Mouse (Mus musculus) kidney, postnatal 4 days (tissue): ENCODE measurements around the gene Pih1d2.
"Not testable (repeated sequence)": the region's sequence is repeated elsewhere in the genome, so short reads cannot be mapped to it uniquely, and the experiment has no call there.

ENCODE experiments used
- DNase-seq, 2 experiments: peaks; one replicate each; pipeline ENCODE4 v3.0.0; 2021; ENCODE audit warnings: mixed read lengths in 2 of 2

Gene Pih1d2

DNA sequence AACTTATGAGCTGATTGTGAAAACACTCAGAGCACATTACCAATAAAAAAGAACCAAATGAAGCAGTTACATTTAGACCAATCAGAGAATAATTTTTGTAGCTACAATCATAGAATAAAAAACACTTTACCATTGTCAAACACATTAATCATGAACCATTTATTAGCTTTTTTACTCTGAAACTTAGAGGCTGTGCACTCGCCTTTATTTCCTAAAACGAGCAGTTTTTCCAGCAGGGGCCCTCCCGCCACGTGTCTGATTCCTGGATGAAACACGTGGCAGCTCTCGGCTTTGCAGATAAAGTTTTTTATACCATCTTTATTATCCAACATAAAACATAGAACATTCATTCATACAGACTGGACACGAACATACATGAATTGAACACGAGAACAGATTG lies 13.8 kb downstream of the Pih1d2 start:
- DNase-seq: not testable (repeated sequence)

DNA sequence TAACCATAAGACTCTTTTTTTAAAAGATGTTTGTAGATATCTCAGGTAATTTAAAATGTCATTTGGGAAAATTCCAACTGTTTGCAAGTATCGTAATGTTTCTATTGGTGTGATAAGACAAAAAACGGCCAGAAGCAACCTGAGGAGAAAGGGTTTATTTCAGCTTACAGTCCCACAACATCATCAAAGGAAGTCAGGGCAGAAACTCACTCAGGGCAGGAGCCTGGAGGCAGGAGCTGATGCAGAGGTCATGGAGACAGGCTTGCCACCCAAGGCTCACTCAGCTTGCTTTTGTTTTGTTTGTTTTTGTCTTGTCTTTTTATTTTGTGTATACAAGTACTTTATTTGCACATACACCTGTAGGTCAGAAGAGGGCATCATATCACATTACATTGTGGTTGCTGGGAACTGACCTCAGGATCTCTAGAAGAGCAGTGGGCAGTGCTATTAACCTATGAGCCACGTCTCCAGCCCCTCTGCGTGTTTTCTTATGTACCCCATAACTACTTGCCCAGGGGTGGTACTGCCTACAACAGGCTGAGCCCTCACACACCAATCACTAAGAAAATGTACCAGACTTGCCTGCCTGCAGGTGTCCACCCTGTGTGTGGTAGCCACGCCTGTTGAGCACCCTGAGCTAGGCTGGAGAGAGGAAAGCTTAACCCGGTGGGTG lies 15.0 kb downstream of the Pih1d2 start:
- DNase-seq: no peak

GRCm38 (mm10) chr9:50633059-50633458 lies 15.9 kb downstream of the Pih1d2 start:
- peak; percentile 9 to 20 for DNase-seq

- no peak for DNase-seq
Observed at GRCm38 (mm10) chr9:50634270-50634669, 17.1 kb downstream of the Pih1d2 start.

- DNase-seq: no peak
Observed at GRCm38 (mm10) chr9:50646826-50647370, 29.8 kb downstream of the Pih1d2 start.

DNA sequence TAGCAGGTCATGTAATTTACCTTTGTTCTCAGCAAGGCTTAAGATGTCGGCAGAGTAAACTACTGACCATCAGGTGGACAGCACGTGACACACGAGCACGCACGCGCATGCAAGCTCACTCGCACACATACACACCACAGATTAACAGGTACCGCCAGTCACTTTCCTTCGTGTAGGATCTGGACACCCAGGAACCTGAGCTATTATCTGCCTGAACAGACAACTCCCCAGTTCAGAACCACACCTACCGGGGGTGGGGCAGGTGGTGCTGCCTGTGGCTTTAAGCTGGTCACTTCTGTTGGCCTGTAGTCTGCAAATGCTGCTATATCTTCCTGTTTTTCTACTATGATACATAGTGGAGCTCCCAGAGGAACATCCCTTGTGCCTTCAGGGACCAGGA lies 33.4 kb downstream of the Pih1d2 start:
- no peak for DNase-seq

DNA sequence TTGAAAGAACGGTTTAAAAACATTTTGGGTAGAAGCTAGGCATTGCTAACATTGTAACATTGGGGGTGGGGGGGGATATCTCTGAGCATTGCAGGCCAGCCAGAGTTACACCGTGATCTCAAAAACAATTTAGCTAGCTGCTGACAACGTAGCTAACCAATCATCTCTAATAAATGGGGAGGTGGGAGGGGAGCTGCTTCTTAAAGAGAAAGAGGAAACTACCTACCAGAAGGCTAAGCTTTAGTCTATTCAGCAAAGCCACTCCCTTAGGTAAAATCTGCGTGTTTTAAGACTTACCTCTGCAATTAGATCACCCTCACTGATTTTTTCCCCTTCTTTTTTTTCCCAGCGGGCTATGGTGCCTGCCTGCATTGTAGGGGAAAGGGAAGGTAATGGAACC lies 41.3 kb downstream of the Pih1d2 start:
- no peak for DNase-seq

- DNase-seq: no peak
Observed at GRCm38 (mm10) chr9:50658941-50659388, 41.8 kb downstream of the Pih1d2 start.

- peak; percentile 86 to 93 for DNase-seq
Observed at GRCm38 (mm10) chr9:50659392-50660217, 42.5 kb downstream of the Pih1d2 start, which contains the start of gene Dlat. TSS of gene Dlat (minus strand) at chr9:50659780.

- peak; percentile 31 to 53 for DNase-seq
Observed at GRCm38 (mm10) chr9:50660431-50660830, 43.3 kb downstream of the Pih1d2 start.

- DNase-seq: no peak
Observed at GRCm38 (mm10) chr9:50664826-50665225, 47.7 kb downstream of the Pih1d2 start.

DNA sequence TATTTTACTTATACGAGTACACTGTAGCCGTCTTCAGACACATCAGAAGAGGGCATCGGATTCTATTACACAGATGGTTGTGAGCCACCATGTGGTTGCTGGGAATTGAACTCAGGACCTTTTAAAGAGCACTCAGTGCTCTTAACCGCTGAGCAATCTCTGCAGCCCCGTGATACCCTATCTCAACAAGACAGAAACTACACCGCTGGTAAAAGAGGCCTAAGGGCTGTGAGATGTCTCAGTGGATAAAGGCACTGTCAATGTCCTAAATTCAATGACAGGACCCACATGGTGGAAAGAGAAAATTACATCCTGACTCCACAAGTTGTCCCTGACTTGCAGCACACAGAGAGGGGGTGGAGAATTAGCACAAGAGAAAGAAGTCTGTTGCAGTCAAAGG lies 49.3 kb downstream of the Pih1d2 start:
- DNase-seq: no peak

- DNase-seq: no peak
Observed at GRCm38 (mm10) chr9:50667579-50668498, 50.7 kb downstream of the Pih1d2 start.

GRCm38 (mm10) chr9:50670690-50671089 lies 53.6 kb downstream of the Pih1d2 start:
- peak; percentile 80 to 82 for DNase-seq
